Mouse (Mus musculus) ES-E14 (cell line): ENCODE data around the gene Gm43552. TPM values are rescaled to one million over a fixed set of nuclear protein-coding genes. Genes with fewer than 3 reads are reported as not detected.

Experiments used
- DNase-seq: peaks from one replicate; pipeline ENCODE4 v3.0.0-alpha.2; 2013; ENCODE audit warnings: low read depth, low spot score
- H3K27ac ChIP-seq: 2 replicates; pipeline ENCODE4 v1.5.1; 2012; ENCODE audit warnings: low read depth, mild to moderate bottlenecking, low read length, moderate library complexity, mixed read lengths; ENCODE audit not compliant: poor library complexity, insufficient read depth, severe bottlenecking
- H3K36me3 ChIP-seq: 2 replicates; pipeline ENCODE4 v1.6.1; 2012; ENCODE audit warnings: mild to moderate bottlenecking, low read length, moderate library complexity, mixed read lengths; ENCODE audit not compliant: control insufficient read depth, poor library complexity, insufficient read depth, severe bottlenecking
- H3K4me1 ChIP-seq, 2 experiments: fragments of 150-350 bp in 1 of 2; sonication (generic) in 1 of 2; 2 replicates each; pipeline ENCODE4 v1.6.1; 2012; ENCODE audit warnings: low read length in 2 of 2, mild to moderate bottlenecking in 1 of 2, mixed read lengths in 1 of 2; ENCODE audit not compliant: control insufficient read depth in 2 of 2, insufficient read depth in 2 of 2, poor library complexity in 1 of 2
- H3K4me3 ChIP-seq, 2 experiments: fragments of 150-350 bp in 1 of 2; sonication (generic) in 1 of 2; 2 replicates each; pipeline ENCODE4 v1.5.1; 2012; ENCODE audit warnings: low read length in 2 of 2, low read depth in 1 of 2, mild to moderate bottlenecking in 1 of 2, mixed read lengths in 1 of 2; ENCODE audit not compliant: insufficient read depth in 1 of 2, poor library complexity in 1 of 2, severe bottlenecking in 1 of 2
- H3K9ac ChIP-seq: 2 replicates; pipeline ENCODE4 v1.6.1; 2012; ENCODE audit warnings: low read depth, mild to moderate bottlenecking, low read length, mixed read lengths; ENCODE audit not compliant: poor library complexity, insufficient read depth, severe bottlenecking
- H3K9me3 ChIP-seq: fragments of 150-350 bp; sonication (generic); 2 replicates; pipeline ENCODE4 v1.6.1; 2012; ENCODE audit warnings: low read depth, mild to moderate bottlenecking, low read length; ENCODE audit not compliant: control insufficient read depth, insufficient read depth
- CHD2 ChIP-seq: IDR thresholded peaks from 2 replicates; pipeline ENCODE4 v1.6.1; 2014; ENCODE audit warnings: mild to moderate bottlenecking, low read depth, low read length, inconsistent platforms
- HCFC1 ChIP-seq: IDR thresholded peaks from 2 replicates; pipeline ENCODE4 v1.6.1; 2012; ENCODE audit warnings: low read length, inconsistent platforms, borderline replicate concordance; ENCODE audit not compliant: insufficient read depth
- MAFK ChIP-seq: IDR thresholded peaks from 2 replicates; pipeline ENCODE4 v1.6.1; 2014; ENCODE audit warnings: mild to moderate bottlenecking, low read depth, low read length, inconsistent platforms; ENCODE audit not compliant: insufficient read depth
- ZC3H11A ChIP-seq: IDR thresholded peaks from 2 replicates; pipeline ENCODE4 v1.6.1; 2012; ENCODE audit warnings: low read depth, mild to moderate bottlenecking, inconsistent platforms, low read length, borderline replicate concordance
- ZNF384 ChIP-seq: IDR thresholded peaks from 2 replicates; pipeline ENCODE4 v1.6.1; 2012; ENCODE audit warnings: low read depth, low read length, inconsistent platforms
- in situ Hi-C, 2 experiments: fragments of 600-800 bp; cut with MboI; formaldehyde crosslinking; loops; one replicate each; pipeline ENCODE4 v1.15.1; 2025; ENCODE audit warnings: low sequenced_read_pairs in 2 of 2, inconsistent platforms in 1 of 2; ENCODE audit not compliant: unreplicated experiment in 2 of 2
- total RNA-seq: library from RNA; depleted of rRNA; stranded (reverse); fragments of 300-350 nt; gene quantifications from 2 replicates; pipeline ENCODE4 v1.2.3, GENCODE M21; 2012

Gm43552 gene
- total RNA-seq, 1 experiment = not detected

GRCm38 (mm10) chr5:65457086-65457827, 35.4 kb downstream of the Gm43552 start:
- Histone ChIP-seq H3K4me3 (no peak overlapping the region), H3K4me1 (peaks cover 0 to 1% of the 10 kb centered on the region in 2 experiments; a peak in 1 of 4 replicates), H3K36me3 (no peaks in the 10 kb centered on the region; the same call in 1 of the 2 replicates), H3K27ac (no peak overlapping the region), H3K9ac (no peak overlapping the region), H3K9me3 (no peaks in the 10 kb centered on the region)
- DNase-seq = no peak
- TF ChIP-seq HCFC1 (no peak), CHD2 (no peak), MAFK (no peak), ZC3H11A (no peak), ZNF384 (no peak)
- in situ Hi-C loops = no loop called here

DNA sequence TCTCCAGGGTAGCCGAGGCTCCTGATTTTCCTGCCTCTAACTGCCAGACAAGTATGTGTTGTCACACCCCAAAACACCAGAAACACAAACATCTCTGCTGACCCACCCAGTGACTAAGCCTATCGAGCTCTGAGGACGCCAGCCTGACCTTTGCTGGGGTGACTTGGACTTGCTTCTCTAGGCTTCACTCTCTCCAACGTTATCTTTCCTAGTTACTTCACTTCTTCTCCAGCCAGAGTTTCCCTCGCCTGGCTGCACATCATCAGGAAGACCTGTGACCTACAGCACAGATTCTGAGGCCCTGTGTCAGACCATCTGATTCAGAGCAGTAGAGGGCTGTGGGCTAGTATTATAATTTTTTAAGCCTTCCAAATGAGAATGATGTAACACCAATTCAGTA, 37.9 kb downstream of the Gm43552 start:
- no peaks in the 10 kb centered on the region; the same call in 1 of the 2 replicates for H3K36me3 ChIP-seq
- in situ Hi-C loops = no loop called here
- TF ChIP-seq ZC3H11A (no peak), ZNF384 (no peak), CHD2 (no peak), MAFK (no peak), HCFC1 (no peak)
- no peaks in the 10 kb centered on the region for H3K9me3 ChIP-seq
- H3K4me3 ChIP-seq = no peak overlapping the region
- no peak overlapping the region for H3K9ac ChIP-seq
- H3K27ac ChIP-seq = no peak overlapping the region
- H3K4me1 ChIP-seq = no peaks in the 10 kb centered on the region; a peak in 1 of 4 replicates
- DNase-seq = no peak

GRCm38 (mm10) chr5:65448941-65449340, 43.7 kb downstream of the Gm43552 start:
- TF ChIP-seq HCFC1 = no peak
- TF ChIP-seq ZC3H11A = no peak
- no peak for TF ChIP-seq MAFK
- TF ChIP-seq CHD2 = no peak
- TF ChIP-seq ZNF384 = no peak
- H3K4me1 ChIP-seq = no peaks in the 10 kb centered on the region
- in situ Hi-C loops = no loop called here
- no peak overlapping the region for H3K27ac ChIP-seq
- DNase-seq = no peak
- no peak overlapping the region for H3K9ac ChIP-seq
- no peaks in the 10 kb centered on the region; the same call in 1 of the 2 replicates for H3K36me3 ChIP-seq
- H3K4me3 ChIP-seq = no peak overlapping the region
- no peaks in the 10 kb centered on the region for H3K9me3 ChIP-seq

- in situ Hi-C loops = no loop called here
- Histone ChIP-seq H3K9ac (no peak overlapping the region), H3K4me1 (no peaks in the 10 kb centered on the region), H3K4me3 (no peak overlapping the region), H3K27ac (no peak overlapping the region), H3K36me3 (no peaks in the 10 kb centered on the region; the same call in 1 of the 2 replicates), H3K9me3 (no peaks in the 10 kb centered on the region)
- TF ChIP-seq MAFK (no peak), ZNF384 (no peak), HCFC1 (no peak), CHD2 (no peak), ZC3H11A (no peak)
- DNase-seq = no peak
These were observed 44.8 kb downstream of the Gm43552 start for GRCm38 (mm10) chr5:65447826-65448225.
